Mouse (Mus musculus): ENCODE measurements around the gene Tchhl1.
"Not testable (repeated sequence)": the region's sequence is repeated elsewhere in the genome, so short reads cannot be mapped to it uniquely, and the experiment has no call there.

Tchhl1 gene

DNA sequence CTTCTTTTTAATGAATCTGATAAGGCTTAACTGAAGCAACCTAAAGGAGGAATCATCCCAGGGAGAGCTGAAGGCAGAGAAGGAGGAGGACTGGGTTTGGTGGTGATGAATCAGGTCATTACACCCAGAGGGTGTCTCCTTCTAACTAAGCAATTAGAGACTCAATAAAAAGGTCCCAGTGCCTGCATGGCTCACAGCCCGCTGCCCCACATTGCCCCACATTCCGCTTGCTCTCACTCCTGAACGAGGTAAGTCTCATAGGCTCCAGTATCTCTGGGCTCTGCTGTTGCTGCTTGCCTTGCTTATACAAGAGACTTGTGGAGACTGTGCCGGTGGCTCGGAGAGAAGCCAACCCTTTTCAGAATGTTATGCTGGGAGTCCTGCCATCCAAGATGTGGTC is at the start of gene Tchhl1:
Gene Tchhl1 (plus strand): TSS at position 194 of the 400 bp plus-strand sequence.
- no peak for DNase-seq (ENCODE audit: low spot score)

- DNase-seq (ENCODE audit: low spot score): no peak
These were observed 36.9 kb upstream of the Tchhl1 start for GRCm38 (mm10) chr3:93431673-93432072.

DNA sequence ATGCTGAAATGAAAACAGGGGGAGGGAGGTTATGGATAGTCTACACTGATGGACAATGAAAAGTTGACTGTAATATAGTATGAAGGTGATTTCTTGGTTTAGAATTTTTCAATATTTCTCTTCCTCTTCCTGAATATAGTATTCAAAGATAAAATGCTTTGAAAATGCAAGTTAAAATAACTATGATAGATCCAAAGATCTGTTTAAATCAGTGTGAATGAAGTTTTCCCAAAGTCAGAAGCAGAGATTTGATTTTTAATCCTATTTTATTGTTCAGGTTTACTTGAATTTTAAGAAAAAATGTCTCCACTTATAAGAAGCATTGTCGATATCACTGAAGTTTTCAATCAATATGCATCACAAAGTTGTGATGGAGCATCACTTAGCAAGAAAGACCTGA is 26.5 kb upstream of the Tchhl1 start, which contains the start of gene Tchh:
Gene Tchh (plus strand): TSS at position 301 of the 400 bp plus-strand sequence.
- DNase-seq (ENCODE audit: low spot score): no peak

DNA sequence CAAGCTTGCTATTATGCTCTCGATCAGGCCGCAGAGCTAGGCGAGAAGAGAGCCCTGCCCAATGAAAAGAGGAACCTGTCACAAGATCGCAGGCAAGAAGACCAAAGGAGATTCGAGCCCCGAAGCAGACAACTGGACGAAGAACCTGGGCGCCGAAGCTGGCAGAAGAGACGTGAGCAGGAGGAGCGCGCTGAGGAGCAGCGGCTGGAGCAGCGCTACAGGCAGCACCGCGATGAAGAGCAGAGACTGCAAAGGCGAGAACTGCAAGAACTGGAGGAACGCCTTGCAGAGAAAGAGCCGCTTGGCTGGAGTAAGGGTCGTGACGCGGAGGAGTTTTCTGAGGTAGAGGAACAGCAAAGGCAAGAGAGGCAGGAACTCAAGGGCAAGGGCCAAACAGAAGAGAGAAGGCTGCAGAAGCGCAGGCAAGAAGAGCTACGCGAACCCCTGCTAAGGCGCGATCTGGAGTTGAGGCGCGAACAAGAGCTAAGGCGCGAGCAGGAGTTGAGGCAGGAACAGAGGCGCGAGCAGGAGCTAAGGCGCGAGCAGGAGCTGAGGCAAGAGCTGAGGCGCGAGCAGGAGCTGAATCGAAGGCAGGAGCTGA is 25.0 kb upstream of the Tchhl1 start:
- peak; percentile 62 for DNase-seq (ENCODE audit: low spot score)

GRCm38 (mm10) chr3:93444343-93445164 is 24.0 kb upstream of the Tchhl1 start:
- DNase-seq (ENCODE audit: low spot score): peak; percentile 85

- DNase-seq (ENCODE audit: low spot score): peak; percentile 56
These were observed 23.3 kb upstream of the Tchhl1 start for GRCm38 (mm10) chr3:93445165-93445705.

GRCm38 (mm10) chr3:93446128-93446755 is 22.3 kb upstream of the Tchhl1 start:
- DNase-seq (ENCODE audit: low spot score): peak; percentile 52

DNA sequence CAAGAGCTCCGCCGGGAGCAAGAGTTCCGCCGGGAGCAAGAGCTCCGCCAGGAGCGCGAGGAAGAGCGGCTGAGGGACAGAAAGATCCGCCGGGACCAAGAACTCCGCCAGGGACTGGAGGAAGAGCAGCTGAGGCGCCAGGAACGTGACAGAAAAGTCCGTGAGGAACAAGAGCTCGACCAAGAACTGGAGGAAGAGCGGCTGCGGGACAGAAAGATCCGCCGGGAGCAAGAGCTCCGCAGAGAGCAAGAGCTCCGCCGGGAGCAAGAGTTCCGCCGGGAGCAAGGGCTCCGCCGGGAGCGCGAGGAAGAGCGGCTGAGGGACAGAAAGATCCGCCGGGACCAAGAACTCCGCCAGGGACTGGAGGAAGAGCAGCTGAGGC is 21.8 kb upstream of the Tchhl1 start:
- not testable (repeated sequence) for DNase-seq (ENCODE audit: low spot score)

DNA sequence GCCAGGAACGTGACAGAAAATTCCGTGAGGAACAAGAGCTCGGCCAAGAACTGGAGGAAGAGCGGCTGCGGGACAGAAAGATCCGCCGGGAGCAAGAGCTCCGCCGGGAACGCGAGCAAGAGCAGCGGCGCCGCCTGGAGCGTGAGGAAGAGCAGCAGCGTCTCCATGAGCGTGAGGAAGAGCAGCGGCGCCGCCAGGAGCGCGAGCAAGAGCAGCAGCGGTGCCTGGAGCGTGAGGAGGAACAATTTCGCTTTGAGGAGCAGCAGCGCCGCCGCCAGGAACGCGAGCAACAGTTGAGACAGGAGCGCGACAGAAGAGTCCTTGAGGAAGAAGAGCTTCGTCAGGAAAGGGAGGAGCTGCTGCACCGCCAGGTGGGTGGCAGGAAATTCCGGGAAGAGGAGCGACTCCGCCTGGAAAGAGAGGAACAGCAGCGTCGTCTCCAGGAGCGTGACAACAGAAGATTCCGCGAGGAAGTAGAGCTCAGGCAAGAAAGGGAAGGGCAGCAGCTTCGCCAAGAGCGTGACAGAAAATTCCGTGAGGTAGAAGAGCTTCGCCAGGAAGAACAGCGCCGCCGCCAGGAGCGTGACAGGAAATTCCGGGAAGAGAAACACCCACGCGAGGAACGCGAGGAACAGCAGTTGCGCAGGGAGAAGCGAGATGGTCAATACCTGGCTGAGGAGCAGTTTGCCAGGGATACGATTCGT is 21.3 kb upstream of the Tchhl1 start:
- DNase-seq (ENCODE audit: low spot score): peak; percentile 84

DNA sequence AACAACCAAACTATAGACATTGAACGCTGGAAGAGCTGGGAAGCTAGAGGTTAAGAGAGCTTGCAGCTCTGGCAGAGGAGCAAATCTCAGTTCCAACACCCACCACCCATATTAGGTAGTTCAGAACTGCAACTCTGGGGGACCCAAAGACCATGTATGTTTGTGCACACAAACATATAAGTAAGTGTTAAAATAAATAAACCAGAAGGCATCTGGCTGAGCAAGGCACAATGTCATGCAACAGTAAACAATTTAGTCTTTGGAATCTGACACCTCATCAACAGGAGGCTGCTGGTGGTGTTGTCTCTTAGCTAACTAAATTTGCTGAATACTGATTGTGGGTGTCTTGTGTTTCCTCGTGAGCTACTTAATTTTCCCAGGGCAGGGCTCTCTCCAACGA is 2.0 kb upstream of the Tchhl1 start:
- DNase-seq (ENCODE audit: low spot score): no peak

DNA sequence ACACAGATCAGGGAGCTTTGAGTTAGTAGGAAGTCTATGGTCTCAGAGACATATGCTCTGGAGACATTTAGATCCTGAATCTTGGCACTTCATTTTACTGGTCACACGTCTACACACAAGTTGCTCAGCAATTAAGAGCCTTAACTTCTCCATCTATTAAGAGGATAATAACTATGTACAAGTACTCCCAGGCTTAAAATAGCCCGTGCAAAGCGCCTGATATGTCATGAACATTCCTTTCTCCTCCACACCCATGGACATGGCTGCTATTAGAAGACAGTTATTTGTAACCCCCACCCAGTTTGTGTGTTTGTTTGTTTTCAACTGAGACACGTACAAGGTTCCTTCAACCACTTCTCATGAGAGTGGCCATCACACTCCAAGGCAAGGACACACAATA is 1.4 kb upstream of the Tchhl1 start:
- DNase-seq (ENCODE audit: low spot score): no peak

- peak; percentile 74 for DNase-seq (ENCODE audit: low spot score)
These were observed 1.1 kb downstream of the Tchhl1 start for GRCm38 (mm10) chr3:93469629-93470028.

- DNase-seq (ENCODE audit: low spot score): no peak
These were observed 11.5 kb downstream of the Tchhl1 start for GRCm38 (mm10) chr3:93480053-93480452.

GRCm38 (mm10) chr3:93481982-93482616 is 13.5 kb downstream of the Tchhl1 start:
- no peak for DNase-seq (ENCODE audit: low spot score)

GRCm38 (mm10) chr3:93485611-93486010 is 17.1 kb downstream of the Tchhl1 start:
- DNase-seq (ENCODE audit: low spot score): no peak

GRCm38 (mm10) chr3:93488541-93488940 is 20.0 kb downstream of the Tchhl1 start:
- no peak for DNase-seq (ENCODE audit: low spot score)

DNA sequence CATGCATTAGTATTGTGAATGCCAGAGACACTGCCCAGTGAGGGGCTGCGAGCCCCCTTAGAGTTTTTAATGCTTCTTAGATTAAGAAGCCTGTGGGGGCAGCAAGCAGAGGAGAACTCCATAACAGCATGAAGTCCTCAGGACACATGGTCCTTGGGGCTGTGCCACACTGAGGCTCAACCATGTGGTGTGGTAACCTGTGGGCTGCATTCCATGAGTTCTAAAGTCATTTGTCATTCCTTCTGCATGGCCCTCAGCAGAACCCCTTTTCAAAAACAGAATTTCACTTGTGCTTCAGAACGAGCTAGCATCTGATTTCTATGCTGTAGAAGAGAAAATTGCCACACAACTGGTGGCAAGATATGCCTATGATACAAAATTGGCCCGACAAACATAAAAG is 23.6 kb downstream of the Tchhl1 start:
- no peak for DNase-seq (ENCODE audit: low spot score)

DNA sequence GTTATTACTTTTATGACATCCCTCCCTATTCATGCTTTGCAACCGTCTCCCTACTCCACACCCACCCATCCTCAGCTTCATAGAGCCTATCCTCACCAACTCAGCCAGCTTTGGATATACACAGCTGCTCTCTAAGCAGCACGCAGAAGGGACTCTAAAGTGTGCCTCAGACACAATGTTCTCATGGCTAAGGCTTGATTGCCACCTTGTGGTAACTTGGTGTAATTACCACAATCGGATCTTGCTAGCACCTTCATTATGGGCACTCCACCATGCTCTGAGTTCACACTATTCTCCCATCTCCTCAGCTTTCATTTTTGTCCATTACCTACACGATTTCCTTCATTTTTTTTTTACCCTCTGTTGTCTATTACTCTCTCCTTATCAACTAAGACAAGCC is 25.4 kb downstream of the Tchhl1 start:
- DNase-seq (ENCODE audit: low spot score): peak; percentile 52

DNA sequence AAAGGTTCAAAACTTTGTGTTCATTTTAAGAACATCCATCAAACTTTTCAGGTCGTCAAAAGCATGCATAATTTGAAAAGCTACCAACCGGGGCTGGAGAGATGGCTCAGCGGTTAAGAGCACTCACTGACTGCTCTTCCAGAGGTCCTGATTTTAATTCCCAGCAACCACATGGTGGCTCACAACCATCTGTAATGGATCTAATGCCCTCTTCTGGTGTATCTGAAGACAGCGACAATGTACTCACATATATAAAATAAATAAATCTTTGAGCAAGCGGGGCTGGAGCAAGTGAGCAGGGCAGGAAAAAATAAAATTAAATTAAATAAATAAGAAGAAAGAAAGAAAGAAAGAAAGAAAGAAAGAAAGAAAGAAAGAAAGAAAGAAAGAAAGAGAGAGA is 26.2 kb downstream of the Tchhl1 start:
- DNase-seq (ENCODE audit: low spot score): not testable (repeated sequence)

- no peak for DNase-seq (ENCODE audit: low spot score)
These were observed 28.6 kb downstream of the Tchhl1 start for GRCm38 (mm10) chr3:93497131-93497530.

- no peak for DNase-seq (ENCODE audit: low spot score)
These were observed 30.6 kb downstream of the Tchhl1 start for GRCm38 (mm10) chr3:93499129-93499528.

Measured in yolk sac, embryonic 10.5 days (tissue).